Mouse (Mus musculus): Measurements from ENCODE around the gene Agpat4. TPM values are rescaled to one million over a fixed set of nuclear protein-coding genes. Genes with fewer than 3 reads are reported as not detected.
"Not testable (repeated sequence)": the region's sequence is repeated elsewhere in the genome, so short reads cannot be mapped to it uniquely, and the experiment has no call there.

The Agpat4 gene
- total RNA-seq, 2 experiments from 2014 or later, result 33.2 to 54.3 TPM

DNA sequence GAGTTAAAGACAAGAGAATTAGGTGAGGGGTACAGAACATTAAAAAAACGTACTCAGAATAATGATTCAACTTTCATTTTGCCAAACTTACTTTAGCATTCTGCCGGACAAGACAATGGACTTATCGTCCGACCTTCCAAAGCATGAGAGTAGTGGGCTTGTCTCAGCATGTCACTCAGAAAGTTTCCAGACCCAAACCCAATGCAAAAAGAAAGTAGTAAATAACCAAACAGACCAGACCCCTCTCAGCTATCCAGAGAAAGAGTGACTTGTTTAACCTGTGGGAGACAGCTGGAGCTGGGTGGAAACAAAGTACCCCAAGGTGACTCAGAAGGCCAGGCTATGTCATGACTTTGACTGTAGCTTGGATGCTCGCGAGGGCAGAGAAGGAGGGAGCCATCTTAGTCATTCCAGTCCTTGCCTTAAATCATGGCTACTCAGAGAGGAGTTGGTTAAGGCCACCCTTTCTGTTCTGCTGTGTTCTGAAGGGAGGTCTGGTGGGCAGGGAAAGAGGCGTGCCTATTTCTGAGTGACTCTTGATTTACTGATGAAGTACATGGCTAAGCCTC, 2.8 kb downstream of the Agpat4 start:
- DNase-seq (ENCODE audit: low spot score in 2 of 2), result no peak

DNA sequence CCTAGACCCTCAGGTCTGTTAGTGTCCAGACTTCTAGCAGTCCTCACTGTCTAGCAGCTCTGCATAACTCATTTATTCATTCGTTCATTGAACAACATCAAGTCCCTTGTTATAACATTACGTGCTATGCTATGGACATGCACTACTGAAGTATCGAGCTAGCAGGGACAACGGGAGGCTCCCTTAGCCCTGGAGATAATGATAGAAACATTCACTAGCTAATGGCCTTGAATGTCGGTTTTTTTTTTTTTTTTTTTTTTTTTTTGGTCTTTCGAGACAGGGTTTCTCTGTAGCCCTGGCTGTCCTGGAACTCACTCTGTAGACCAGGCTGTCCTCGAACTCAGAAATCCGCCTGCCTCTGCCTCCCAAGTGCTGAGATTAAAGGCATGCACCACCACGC, 3.8 kb downstream of the Agpat4 start:
- DNase-seq (ENCODE audit: low spot score in 2 of 2), result not testable (repeated sequence)

DNA sequence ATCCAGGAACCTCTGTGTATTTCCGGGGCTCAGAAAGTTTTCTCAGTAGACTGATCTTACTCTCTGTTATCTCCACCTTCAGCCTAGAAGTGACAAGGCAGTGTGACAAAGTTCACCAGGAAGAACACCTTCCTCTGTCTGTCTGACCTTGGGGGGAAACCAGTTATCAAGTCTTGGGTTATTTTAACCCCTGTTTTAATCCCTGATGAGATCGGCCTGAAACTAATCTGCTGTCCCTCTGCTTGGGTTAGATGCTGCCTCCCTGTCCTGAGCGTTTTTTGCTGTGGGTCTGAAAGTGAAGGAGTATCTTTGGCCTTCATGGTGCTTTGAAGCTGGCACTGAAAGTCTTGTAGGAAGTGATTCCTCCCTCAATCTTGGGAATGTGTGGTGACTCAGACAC, 4.7 kb downstream of the Agpat4 start:
- DNase-seq (ENCODE audit: low spot score in 2 of 2), result no peak

DNA sequence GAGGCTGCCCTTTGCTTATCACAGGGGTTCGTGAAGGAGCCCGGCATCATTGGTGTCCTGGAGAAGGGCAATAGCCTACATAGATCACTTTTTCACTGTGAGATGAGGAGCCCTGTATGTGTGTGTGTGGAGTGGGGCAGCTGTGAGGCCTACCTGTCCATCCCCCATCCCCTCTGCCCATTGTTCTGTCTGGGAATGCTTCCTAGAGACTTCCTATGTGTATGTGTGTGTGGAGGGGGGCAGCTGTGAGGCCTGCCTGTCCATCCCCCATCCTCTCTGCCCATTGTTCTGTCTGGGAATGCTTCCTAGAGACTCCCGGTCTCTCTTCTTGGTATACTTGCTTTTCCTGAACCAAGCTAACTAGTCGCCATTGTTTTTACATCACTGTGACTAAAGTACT, 8.6 kb downstream of the Agpat4 start:
- DNase-seq (ENCODE audit: low spot score in 2 of 2), result no peak

DNA sequence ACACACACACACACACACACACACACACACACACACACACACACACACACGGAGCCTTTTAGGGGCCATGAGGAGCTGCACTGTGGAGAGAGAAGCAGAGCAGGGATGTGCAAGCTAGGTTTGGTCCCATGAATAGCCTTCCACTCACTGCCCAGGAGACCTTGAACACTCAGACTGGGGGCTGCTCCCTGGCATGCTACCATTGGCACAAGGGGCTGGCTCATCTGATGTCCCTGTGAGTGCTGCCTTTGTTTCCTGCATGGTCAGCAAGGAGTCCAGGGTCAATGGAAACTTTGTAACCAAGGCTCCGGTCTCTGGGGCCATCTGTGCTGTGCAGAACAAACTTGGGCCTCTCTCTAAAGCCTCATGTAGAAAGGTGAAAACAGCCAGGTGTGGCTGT, 10.5 kb downstream of the Agpat4 start:
- DNase-seq (ENCODE audit: low spot score in 2 of 2), result no peak

DNA sequence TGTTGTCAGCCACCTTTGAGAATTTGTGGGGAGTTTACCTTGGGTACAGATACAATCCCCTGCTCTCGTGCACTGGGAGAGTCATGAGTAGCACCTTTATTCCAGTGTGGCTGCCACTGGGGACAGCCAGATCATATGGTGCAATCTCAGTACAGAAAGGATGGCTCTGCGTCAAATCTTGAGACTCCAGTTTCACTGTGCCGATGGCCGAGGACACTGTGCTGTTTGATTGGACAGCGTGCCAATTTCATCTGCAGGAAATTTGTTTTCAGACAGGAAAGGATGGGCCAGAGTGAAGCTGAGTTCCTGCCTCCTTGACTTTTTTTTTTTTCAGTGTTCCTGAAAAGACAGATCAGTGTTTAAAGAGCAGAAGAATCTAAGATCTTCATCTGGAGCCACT, 12.7 kb downstream of the Agpat4 start:
- DNase-seq (ENCODE audit: low spot score in 2 of 2), result no peak

DNA sequence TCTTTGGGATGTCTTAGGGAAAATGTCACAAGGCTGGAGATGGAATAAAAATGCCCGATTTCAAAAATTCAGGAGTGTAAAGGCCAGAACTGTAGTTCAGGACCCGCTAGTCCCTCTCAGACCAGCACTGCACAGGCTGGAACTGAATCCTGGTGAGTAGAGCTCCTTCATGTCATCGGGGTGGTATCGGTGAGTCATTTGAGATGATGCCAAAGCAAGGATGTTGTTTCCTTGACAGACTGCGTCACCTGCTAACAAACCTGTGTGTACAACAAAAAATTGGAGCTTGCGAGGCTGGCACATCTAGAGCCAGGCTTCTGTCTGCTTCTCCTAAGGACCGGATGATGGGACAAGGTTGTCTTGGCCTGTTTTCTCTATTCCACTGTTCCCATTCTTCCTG, 13.1 kb downstream of the Agpat4 start:
- DNase-seq (ENCODE audit: low spot score in 2 of 2), result no peak

DNA sequence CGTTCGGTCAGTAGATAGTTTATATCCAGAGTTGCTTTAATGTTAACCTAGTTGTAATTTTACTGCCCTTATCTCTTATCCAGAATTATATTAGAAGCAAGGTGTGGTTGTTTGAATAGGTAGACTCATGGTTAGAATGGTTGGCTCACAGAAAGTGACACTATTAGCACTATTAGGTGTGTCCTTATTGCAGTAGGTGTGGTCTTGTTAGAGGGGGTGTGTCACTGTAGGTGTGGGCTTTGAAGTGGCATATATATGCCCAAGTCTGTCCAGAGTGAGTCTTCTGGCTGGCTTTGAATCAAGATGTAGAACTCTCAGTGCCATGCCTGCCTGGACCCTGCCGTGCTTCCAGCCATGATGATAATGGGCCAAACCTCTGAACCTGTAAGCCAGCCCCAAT, 14.4 kb downstream of the Agpat4 start:
- DNase-seq (ENCODE audit: low spot score in 2 of 2), result no peak

DNA sequence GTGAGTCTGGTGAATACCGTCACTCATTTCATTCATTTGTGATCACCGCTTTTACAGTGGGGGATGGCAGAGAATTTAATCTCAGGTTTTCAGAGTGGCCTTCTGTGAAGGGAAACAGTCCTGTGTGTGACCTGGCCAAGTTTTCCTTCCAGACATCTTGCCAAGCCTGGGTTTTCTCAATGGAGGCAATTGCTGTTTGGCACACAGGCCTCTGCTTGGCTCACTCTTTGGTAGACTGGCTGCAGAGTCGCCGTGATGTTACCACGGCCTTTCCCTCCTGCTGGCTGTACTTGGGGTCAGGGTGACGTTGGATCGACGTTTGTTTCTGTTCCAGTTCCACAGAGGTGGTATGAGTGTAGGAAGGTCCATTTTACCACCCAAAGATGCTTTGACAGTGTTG, 15.5 kb downstream of the Agpat4 start:
- DNase-seq (ENCODE audit: low spot score in 2 of 2), result no peak

DNA sequence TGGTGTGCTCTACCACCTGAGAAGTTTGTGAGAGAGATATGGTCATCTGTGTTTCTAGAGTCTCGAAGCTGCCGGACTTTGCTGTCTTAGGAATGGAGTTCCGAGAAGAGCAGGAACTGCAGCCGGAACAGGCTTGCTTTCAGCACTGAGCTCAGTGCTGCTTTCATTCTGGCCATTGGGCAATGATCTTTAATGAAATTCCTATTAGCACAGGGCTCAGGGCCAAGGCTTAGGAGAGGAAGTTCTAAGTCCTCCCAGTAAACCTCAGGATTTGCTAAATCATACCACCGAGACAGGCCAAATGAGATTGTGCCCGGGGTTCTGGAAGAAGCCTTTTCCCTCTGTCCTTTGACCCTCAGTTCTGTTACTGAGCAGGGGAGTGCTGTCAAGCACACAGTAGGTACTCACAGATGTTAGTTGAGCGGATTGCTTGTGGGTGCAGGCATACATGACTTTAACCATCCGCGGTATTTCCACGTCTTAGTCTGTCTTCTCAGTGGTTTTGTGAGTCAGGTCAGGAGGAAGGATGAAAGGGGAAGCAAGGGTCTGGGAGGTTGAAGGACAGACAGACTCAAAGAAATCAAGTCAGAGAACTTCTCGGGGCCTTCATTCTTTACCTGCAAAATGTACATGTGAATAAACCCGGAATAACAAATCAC, 16.6 kb downstream of the Agpat4 start:
- DNase-seq (ENCODE audit: low spot score in 2 of 2), result no peak

DNA sequence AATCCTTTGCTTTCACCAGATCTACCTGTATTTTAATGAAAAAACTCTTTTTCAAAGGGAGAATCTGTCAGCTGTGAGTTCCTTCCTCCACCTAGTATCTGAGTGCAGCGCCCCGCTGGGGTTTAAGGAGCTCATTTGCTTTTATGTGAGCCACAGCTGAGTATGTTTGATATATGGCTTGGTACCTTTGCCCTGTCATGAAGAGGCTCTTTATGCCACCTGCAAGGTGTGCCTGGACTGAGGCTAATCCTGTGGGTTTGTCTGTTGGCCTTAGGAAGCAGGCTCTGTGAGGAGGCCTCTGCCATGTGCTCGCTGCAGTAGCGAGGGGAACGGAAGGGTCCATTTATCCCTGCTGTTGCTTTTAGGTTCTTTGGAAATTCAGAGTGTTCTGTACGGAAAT, 19.9 kb downstream of the Agpat4 start:
- no peak for DNase-seq (ENCODE audit: low spot score in 2 of 2)

DNA sequence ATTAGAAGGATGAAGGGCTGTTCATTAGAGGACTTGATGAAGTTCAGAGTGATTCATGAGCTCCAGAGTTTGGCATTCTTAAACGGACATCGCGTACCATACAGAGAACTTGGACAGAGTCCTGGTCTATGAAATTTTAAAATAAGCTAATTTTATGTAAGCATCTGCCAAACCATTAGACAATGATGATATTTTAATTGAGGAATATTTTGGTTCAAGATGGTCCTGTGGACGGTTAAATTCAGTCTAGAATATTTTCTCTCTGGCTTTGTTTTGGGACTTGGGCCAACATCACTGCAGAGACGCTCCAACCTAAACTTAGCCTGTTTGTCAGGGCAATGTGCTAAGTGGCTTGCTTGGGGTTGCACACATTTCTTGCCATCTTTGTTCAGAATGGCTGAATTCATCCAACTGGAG, 25.5 kb downstream of the Agpat4 start:
- no peak for DNase-seq (ENCODE audit: low spot score in 2 of 2)

DNA sequence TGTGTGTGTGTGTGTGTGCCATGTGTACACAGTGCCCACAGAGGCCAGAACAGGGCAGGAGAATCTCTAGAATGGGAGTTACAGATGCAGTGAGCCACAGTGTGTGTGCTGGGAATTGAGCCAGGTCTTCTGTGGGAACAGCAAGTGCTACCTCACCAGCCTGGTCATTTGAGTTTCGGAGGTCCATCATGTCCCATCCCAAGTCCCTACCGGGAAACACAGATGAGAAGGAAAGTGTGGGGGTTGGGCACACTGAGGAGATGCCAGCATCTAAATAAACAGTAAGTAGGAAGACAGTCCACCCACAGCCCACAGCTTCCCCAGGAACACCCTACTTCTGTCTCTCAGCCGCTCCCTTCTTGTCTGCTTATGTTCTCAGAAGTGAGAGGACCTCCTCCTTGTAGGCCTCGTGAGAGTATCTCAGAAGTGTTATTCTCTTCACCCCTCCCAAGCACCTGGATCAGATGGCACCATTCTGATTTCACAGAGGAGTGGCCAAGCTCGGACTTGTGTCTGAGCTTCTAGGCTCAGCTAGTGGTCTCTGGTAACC, 27.7 kb downstream of the Agpat4 start:
- DNase-seq (ENCODE audit: low spot score in 2 of 2), result no peak

DNA sequence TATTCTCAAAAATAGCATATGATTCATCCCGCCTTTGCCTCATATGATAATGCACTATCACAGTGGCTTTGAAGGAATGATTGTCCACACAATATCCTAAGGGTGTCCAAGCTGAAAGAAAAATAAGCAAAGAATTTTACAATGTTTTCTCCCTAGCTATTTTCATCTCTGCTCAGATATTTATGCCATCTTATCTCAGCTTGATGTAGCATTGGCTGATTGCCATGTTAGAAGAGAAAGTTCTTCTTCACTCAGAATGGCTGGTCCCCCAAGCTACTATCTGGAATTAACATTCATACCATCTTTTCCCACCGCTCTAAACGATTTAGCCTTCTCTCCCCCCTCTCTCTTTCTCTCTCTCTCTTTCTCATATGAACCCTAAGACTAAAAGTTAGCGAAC, 29.3 kb downstream of the Agpat4 start:
- DNase-seq (ENCODE audit: low spot score in 2 of 2), result no peak

DNA sequence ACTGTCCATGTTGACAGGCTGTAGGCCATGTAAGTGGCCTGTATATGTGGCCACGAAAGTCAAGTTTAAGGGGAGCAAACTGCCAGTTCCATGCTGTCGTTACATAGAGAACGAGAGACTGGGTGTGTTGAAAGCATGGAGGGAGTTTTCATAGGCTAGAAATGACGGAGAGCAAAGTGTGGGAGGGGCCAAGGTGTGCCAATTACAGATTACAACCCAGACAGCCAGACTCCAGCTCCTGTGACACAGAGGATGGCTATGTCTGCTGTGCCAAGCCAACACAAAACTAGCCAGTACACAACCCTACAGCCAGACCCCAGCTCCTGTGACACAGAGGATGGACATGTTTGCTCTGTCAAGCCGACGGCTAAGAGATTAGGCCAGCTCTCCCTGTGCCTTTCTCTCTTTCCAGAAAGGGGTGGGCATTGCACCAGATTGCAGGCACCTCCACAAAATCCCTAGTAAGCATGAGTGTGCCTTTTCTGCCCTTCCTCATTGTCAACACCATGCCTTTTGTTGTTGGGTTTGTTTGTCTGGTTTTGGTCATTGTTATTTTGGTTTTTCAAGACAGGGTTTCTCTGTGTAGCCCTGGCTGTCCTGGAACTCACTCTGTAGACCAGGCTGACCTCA, 30.8 kb downstream of the Agpat4 start:
- no peak for DNase-seq (ENCODE audit: low spot score in 2 of 2)

DNA sequence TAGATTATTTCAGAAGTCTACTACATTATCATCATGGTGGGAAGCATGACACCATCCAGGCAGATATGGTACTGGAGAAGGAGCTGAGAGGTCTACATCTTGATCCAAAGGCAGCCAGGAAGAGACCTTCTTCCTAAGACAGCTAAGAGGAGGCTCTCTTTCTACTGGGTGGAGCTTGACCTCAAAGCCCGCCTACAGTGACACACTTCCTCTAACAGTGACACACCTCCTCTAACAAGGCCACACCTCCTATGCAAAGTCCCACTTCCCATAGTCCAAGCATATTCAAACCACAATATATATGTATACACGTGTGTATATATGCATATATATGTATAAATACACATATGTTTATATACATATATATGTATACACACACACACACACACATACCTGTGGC, 32.5 kb downstream of the Agpat4 start:
- no peak for DNase-seq (ENCODE audit: low spot score in 2 of 2)

DNA sequence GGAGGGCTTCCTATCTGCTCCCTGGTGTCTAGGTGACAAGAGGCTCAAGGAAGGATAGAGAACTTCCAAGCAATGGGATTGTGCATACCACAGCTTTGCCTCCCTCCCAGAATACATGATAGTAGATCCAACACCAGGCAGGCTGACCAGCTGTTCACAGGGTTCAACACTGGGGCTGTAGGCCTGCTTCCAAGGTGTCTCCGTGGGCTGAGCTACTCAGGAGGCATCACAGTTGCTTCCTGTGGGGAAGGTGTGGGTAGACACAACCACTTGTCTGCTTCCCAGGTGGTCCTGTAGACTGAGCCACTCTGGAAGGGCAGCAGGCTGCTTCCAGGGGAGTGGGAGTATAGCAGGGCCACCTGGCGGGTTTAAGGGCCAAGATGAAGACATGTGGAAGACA, 35.8 kb downstream of the Agpat4 start:
- no peak for DNase-seq (ENCODE audit: low spot score in 2 of 2)

DNA sequence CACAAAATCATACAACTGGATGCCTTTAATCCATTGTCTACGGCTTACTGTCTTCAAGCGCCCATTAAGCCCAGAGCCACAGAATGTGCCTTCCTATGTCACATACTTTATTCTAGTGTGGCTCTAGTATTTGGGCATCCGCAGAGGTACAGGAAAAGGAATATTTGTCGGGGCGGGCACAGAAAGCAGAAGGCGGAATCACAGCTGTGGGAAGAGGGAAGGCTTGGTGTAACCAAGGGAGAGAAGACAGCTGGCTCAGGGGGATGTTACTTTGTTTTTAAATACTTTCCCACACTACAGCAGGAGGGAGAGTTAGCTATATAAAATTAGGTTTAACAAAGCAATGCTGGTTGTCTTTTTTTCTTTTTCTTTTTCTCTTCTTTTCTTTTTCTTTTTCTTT, 36.7 kb downstream of the Agpat4 start:
- DNase-seq (ENCODE audit: low spot score in 2 of 2), result no peak

DNA sequence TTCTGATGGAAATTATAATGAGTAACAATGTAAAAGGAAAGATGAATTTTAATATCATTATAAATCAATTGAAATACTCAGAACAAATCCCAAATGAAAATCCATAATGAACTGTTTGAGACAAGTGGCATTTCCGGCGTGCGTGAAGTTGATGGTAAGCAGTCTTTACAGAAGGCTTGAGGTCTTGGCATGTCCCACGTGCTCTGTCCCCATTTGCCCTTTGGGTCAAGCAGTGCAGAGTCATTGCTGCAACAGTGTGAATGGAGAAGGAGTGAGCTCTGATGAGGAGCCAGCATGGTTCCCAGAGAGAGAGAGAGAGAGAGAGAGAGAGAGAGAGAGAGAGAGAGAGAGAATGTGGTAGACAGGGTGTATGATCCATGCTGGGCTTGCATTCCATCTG, 37.4 kb downstream of the Agpat4 start:
- DNase-seq (ENCODE audit: low spot score in 2 of 2), result no peak

DNA sequence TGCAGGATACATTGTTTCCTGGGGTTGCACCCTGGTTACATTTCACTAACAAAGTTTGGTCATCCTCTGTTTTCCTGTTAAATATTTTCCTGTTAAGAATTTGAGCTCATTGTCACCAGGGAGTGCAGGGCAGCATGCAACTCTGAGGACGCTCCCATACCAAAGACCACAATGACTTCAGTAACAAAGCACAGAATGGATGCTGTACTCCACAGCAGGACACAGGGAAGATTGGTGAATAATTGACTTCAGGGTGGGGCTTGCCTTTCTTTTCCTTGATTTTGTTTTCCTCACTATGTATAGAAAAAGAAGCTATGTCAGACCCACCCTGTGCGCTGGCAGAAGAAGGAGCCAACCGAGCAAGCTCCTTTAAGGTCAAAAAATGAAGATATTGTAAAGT, 38.2 kb downstream of the Agpat4 start:
- no peak for DNase-seq (ENCODE audit: low spot score in 2 of 2)

DNA sequence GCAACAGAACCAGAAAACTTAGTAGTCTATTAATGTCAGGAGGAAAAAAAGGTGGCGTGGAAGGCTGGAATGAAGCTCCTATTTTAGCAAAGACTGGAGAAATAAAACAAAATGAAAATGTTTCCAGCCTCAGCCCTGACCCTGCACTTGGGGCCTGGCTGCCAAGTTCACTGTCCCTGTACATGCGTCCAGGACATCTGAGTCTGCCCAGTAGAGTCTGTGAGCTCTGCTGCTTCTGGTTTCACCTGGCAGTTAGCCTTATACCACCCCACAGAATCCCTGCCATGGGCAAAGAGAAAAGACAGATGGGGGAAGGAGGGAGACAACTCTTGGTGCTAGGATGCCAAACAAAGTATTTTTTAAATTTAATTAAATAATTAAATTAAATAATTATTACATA, 38.7 kb downstream of the Agpat4 start:
- no peak for DNase-seq (ENCODE audit: low spot score in 2 of 2)

DNA sequence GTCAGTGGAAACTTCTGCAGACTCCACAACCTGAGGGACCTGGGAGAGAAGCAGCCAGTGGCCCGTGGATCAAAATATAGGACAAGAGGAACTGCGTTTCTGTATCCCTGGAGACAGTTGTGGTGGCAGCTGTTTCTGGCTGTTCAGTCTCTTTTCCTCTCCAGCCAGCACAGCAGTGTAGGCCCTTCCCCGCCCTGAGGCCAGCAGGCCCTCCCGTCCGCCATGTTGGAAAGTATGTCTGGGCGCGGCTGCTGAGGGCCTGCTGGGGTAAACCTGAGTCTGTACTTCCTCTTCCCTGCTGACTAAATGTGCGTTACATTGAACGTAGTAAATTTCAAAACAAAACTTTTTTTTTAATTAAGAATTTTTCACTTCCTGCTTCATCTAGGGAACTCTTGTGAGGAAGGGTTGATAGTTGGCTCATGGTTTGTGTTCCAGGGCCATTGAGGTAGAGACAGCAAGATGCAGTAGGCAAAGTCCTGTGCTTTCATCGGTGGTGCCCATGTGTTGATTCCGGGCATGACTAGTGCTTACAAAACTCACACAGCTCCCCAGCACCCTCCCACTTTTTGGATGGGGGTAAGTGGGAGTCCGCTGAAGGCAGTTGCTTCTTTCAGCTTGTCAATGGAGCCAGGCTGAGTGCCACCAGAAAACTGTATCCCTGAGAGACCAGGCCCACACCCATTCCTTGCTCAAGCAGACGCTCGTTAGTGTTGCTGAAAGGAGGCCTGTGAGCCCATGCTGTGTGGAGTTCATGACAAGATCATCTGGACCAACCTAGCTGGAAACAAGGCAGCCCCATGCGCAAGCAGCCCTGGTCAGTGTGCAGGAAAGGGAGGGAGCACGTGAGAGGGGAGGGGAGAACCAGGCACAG, 40.9 kb downstream of the Agpat4 start:
- DNase-seq (ENCODE audit: low spot score in 2 of 2), result no peak
